Mouse (Mus musculus): ENCODE data around the gene Cntn1. TPM values are rescaled to one million over a fixed set of nuclear protein-coding genes. Genes with fewer than 3 reads are reported as not detected.
"Not testable (repeated sequence)": the region's sequence is repeated elsewhere in the genome, so short reads cannot be mapped to it uniquely, and the experiment has no call there.

The Cntn1 gene
- polyA plus RNA-seq, 1 experiment from 2014 or later = 1.8 TPM

DNA sequence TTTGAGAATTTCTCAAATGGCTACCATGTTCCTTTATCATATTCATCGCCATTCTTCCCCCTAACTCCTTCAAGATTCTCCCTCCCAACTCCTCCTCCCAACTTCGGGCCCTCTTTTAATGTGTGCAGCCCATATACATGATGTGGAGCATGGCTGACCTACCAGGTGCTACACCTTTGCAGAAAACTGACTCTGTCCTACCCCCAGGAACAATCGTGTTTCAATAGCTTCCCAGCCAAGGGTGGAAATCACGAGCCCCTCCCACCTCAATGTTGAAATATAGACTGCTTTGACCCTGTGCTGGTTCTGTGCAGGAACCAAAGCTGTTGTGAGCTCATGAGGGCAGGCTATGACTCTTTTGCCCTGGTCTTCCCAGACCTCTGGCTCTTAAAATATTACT, 236.7 kb downstream of the Cntn1 start:
- WGBS = 80% methylated on average over 4 of the region's 4 CpGs
- no peak for ATAC-seq (ENCODE audit: low FRiP score, low read depth)
- Histone ChIP-seq H3K9me3 (no peaks in the 10 kb centered on the region), H3K4me1 (peaks cover under 1% of the 10 kb centered on the region; the same call in 1 of the 2 replicates), H3K9ac (no peak overlapping the region), H3K4me3 (no peak overlapping the region), H3K27ac (no peak overlapping the region), H3K4me2 (replicated peaks) (no peak overlapping the region), H3K36me3 (no peaks in the 10 kb centered on the region), H3K27me3 (no peaks in the 10 kb centered on the region)

DNA sequence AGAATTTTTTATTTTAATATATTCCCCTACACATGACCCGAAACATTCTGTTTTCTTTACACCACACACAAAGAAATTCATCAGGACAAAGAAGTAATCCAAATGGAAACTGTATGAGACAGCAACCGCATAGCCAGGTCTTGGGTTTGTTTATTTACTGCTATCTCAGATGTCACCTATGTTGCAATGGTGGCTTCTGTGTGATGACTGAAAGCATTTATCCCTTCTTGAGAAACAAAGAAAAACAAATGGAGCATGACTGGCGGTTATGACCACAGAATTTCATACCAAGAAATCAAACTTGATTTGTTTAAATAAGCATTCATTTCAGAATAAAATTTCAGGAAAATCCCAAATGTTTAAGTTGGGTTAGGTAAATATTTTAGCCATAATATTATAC, 245.5 kb downstream of the Cntn1 start:
- H3K9ac ChIP-seq = no peak overlapping the region
- H3K27me3 ChIP-seq = peaks cover 9% of the 10 kb centered on the region; the same call in 1 of the 2 replicates
- H3K4me2 ChIP-seq (replicated peaks) = no peak overlapping the region
- no peak for ATAC-seq (ENCODE audit: low FRiP score, low read depth)
- H3K36me3 ChIP-seq = no peaks in the 10 kb centered on the region
- peaks cover 9% of the 10 kb centered on the region for H3K4me1 ChIP-seq
- H3K27ac ChIP-seq = no peak overlapping the region
- WGBS = 88% methylated on average over 3 of the region's 3 CpGs
- no peaks in the 10 kb centered on the region for H3K9me3 ChIP-seq
- H3K4me3 ChIP-seq = no peak overlapping the region

DNA sequence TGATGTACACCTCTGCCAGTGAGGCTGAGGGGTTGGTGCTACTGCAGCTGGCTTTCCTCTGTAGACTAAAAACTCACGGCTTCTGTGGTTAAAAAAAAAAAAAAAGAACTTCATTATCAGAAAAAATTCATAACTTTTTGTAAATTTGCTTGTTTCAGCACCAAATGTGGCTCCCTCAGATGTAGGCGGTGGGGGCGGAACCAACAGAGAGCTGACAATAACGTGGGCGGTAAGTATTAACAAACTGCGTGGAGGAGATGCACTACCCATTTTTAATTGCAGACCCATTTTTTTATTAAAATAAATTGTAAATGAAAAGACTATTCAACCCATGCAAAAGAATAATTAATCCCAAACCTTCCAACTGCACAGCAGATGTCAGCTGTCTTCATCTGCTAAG, 251.8 kb downstream of the Cntn1 start:
- no peak for ATAC-seq (ENCODE audit: low FRiP score, low read depth)
- 77% methylated on average over 6 of the region's 6 CpGs for WGBS

DNA sequence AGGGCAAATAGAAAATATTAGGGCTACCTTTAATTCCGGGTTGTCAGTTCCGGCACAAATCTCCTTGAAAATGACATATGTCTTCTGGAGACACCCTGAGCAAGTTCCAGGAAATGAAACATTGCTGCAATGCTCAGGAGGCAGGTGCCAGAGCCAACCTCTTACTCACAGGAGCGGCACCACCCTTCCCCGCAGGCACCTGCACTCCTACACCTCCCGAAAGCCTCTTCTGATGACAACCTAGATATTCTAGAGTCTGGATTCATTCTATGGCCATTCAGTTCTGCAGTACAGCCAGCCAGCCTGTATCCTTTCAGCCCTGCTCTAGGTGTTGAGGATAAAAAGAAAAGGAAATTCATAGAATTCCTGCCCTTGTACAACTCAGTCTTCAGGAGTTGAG, 253.3 kb downstream of the Cntn1 start:
- Histone ChIP-seq H3K36me3 (no peaks in the 10 kb centered on the region), H3K9me3 (no peaks in the 10 kb centered on the region), H3K4me3 (no peak overlapping the region), H3K4me2 (replicated peaks) (no peak overlapping the region), H3K27ac (no peak overlapping the region), H3K4me1 (peaks cover 10% of the 10 kb centered on the region), H3K9ac (no peak overlapping the region), H3K27me3 (peaks cover 20% of the 10 kb centered on the region)
- no peak for ATAC-seq (ENCODE audit: low FRiP score, low read depth)
- 75% methylated on average over 5 of the region's 5 CpGs for WGBS

More for the DNA sequence above, 251.8 kb downstream of the Cntn1 start:
- Histone ChIP-seq H3K9me3 (no peaks in the 10 kb centered on the region), H3K4me2 (replicated peaks) (no peak overlapping the region), H3K27ac (no peak overlapping the region), H3K27me3 (peaks cover 23% of the 10 kb centered on the region), H3K4me1 (peaks cover 10% of the 10 kb centered on the region), H3K9ac (no peak overlapping the region), H3K4me3 (no peak overlapping the region), H3K36me3 (no peaks in the 10 kb centered on the region)

DNA sequence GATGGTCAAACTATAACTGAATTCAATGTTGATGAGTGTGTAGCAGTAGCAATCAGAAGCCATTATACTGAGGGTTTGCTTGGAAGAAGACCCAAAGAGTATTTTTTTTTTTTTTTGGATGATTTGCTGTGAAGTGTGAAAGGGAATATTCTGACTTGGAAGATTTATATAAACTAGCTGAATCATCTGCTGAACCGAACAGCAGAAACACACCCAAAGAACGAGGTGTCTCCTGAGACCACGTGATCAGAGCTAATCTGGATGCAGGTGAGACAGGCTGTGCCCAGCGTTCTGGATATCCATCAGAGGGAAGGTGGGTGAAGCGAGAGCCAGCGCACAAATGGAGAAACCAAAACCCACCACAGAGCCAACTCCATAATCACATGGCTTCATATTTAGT, 271.0 kb downstream of the Cntn1 start:
- WGBS = 89% methylated on average over 6 of the region's 6 CpGs
- Histone ChIP-seq H3K27ac (no peak overlapping the region), H3K36me3 (no peaks in the 10 kb centered on the region), H3K4me1 (peaks cover 4% of the 10 kb centered on the region; the same call in 1 of the 2 replicates), H3K9me3 (no peaks in the 10 kb centered on the region), H3K9ac (no peak overlapping the region), H3K4me2 (replicated peaks) (no peak overlapping the region), H3K27me3 (no peaks in the 10 kb centered on the region), H3K4me3 (no peak overlapping the region)
- no peak for ATAC-seq (ENCODE audit: low FRiP score, low read depth)

DNA sequence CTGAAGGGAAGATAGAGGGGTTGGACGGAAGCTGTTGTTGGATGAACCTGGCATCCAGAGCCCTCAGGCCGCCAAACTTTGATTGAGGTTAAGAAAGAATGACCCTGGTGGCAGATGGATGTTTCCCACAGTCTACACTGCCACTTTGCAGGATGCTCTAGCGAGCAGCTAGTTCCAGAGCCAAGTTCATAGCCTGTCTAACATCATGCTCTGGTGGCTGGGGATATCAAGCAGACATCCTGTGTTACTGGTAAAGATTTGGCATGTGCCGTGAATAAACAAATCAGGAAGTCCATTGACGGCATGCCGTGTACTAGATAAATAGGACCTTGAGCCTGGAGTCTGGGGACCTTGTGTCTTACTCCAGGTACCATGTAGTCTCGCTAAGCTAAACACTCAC, 276.1 kb downstream of the Cntn1 start:
- H3K9me3 ChIP-seq = no peaks in the 10 kb centered on the region
- no peak overlapping the region for H3K4me3 ChIP-seq
- H3K9ac ChIP-seq = no peak overlapping the region
- H3K27ac ChIP-seq = no peak overlapping the region
- no peaks in the 10 kb centered on the region for H3K4me1 ChIP-seq
- 77% methylated on average over 7 of the region's 7 CpGs for WGBS
- H3K4me2 ChIP-seq (replicated peaks) = no peak overlapping the region
- ATAC-seq (ENCODE audit: low FRiP score, low read depth) = no peak
- H3K27me3 ChIP-seq = no peaks in the 10 kb centered on the region
- H3K36me3 ChIP-seq = no peaks in the 10 kb centered on the region

DNA sequence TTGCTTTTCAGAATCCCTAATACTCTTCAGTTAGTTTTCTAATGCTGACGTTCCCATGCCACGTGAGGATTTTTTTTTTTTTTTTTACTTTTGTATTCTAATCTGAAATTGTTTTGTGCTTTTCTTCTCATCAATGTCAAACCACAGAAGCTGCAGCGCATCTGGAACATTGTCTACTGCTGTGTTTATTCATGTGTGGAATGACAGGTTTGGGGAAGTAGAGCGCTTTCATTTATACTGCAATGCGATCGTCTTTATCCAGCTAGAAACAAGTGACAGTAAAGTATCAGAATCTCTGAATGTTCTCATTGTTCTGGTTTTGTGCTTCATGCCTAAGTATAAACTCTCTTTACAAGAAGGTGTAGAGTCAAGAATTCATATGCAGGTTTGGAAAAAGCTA, 289.3 kb downstream of the Cntn1 start:
- Histone ChIP-seq H3K36me3 (no peaks in the 10 kb centered on the region), H3K4me2 (replicated peaks) (no peak overlapping the region), H3K4me3 (no peak overlapping the region), H3K27me3 (no peaks in the 10 kb centered on the region), H3K4me1 (no peaks in the 10 kb centered on the region), H3K9ac (no peak overlapping the region), H3K9me3 (no peaks in the 10 kb centered on the region), H3K27ac (no peak overlapping the region)
- 92% methylated on average over 6 of the region's 6 CpGs for WGBS
- no peak for ATAC-seq (ENCODE audit: low FRiP score, low read depth)

DNA sequence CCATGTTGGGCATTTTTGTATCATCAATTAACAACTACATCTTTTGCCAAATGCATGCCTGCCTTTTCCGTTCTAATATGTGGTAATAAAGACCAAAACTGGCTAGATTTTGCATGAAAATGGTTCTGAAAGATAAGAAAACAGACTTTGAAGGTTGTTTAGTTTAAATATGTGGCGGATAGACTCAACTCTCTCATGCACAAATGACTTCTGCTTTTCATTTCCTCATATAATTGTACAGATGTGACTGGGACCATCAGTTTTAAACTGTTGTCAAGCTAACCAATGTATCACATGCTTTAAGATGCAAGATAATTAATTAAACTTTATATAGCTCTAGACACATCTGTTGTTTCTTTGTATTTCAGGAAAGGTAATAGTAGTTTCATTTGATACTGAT, 290.5 kb downstream of the Cntn1 start:
- H3K36me3 ChIP-seq = no peaks in the 10 kb centered on the region
- no peak overlapping the region for H3K4me3 ChIP-seq
- H3K4me1 ChIP-seq = no peaks in the 10 kb centered on the region
- no peaks in the 10 kb centered on the region for H3K27me3 ChIP-seq
- no peak for ATAC-seq (ENCODE audit: low FRiP score, low read depth)
- no peak overlapping the region for H3K4me2 ChIP-seq (replicated peaks)
- WGBS = 81% methylated on average over 2 of the region's 2 CpGs
- H3K9me3 ChIP-seq = no peaks in the 10 kb centered on the region
- no peak overlapping the region for H3K9ac ChIP-seq
- H3K27ac ChIP-seq = no peak overlapping the region

DNA sequence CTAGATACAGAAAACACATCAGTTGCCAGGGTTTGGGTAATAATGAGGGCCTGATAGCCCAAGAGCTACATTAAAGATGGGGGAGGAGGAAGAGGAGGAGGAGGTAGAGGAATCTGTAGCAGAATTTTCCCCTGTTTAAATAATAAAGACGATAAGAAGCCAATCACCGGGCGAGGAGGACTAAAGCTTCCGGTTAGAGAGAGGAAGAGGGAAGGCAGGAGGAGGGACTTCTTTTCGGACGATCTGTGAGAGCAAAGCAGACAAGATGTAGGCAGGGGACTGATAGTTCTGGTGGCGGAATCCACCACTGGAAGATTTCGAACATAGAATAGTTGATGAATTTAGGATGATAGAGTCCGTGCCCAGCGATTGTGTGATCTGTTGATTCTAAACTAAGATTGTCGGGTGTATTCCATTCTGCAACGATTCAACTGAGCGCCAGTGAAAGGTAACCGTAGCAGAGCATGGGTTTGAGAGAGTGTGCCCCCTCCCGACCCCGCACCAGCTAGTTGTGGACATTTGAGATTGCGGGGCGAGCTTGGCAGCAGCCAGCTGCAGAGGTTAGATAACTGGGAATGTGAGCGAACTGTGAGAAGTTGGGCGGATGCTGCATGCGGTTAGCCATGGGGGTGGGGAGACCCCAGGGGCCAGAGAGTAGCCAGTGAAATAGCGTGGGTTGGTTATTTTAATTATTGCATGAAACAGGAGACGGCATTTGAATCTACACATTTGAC, 293.3 kb downstream of the Cntn1 start:
- Histone ChIP-seq H3K4me2 (replicated peaks) (no peak overlapping the region), H3K36me3 (no peaks in the 10 kb centered on the region), H3K9ac (no peak overlapping the region), H3K9me3 (no peaks in the 10 kb centered on the region), H3K4me3 (no peak overlapping the region), H3K27me3 (no peaks in the 10 kb centered on the region), H3K27ac (no peak overlapping the region), H3K4me1 (no peaks in the 10 kb centered on the region)
- WGBS = 78% methylated on average over 23 of the region's 23 CpGs
- ATAC-seq (ENCODE audit: low FRiP score, low read depth) = no peak

DNA sequence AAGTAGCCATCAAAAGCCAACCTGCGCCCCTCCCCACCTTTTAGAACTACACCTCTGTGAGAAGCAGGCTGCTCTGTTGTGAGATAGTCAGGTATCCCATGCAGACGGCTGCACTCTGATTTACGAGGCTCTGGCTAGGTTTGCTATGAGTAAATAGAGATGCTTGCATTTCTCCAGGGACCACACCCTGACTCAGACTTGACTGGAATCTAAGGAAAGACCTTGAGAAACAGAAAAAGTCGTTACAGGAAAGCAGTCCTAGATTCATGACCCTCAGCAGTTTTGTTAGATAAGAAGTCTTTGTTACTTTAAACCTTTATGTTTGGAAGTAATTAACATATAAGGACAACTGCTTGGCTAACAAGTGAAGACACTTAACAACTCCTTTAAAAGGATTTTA, 296.5 kb downstream of the Cntn1 start:
- H3K4me1 ChIP-seq = no peaks in the 10 kb centered on the region
- no peaks in the 10 kb centered on the region for H3K9me3 ChIP-seq
- ATAC-seq (ENCODE audit: low FRiP score, low read depth) = no peak
- H3K27ac ChIP-seq = no peak overlapping the region
- H3K36me3 ChIP-seq = no peaks in the 10 kb centered on the region
- H3K4me3 ChIP-seq = no peak overlapping the region
- 38% methylated on average over 4 of the region's 4 CpGs for WGBS
- H3K4me2 ChIP-seq (replicated peaks) = no peak overlapping the region
- H3K27me3 ChIP-seq = no peaks in the 10 kb centered on the region
- no peak overlapping the region for H3K9ac ChIP-seq

DNA sequence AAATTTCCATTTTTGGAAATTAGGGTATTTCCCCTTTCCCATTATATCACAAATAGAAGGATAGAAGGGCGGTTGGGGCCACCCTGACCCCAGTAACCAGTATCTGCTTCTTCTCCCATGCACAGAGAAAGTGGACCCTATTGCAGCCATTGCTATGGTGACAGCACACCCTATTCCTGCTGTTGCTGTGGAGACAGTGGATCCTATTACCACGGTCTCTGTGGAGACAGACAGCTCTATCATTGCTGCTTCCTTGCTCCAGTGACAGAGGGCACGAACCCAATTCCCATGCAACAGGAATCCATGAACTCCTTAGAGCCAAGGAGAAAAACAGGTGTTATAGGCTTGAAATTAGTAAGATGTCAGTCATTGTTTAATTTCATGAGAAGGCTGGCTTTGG, 296.9 kb downstream of the Cntn1 start:
- Histone ChIP-seq H3K27me3 (no peaks in the 10 kb centered on the region), H3K36me3 (no peaks in the 10 kb centered on the region), H3K9me3 (no peaks in the 10 kb centered on the region), H3K27ac (no peak overlapping the region), H3K4me1 (no peaks in the 10 kb centered on the region), H3K9ac (no peak overlapping the region), H3K4me3 (no peak overlapping the region), H3K4me2 (replicated peaks) (no peak overlapping the region)
- 31% methylated on average over 3 of the region's 3 CpGs for WGBS
- no peak for ATAC-seq (ENCODE audit: low FRiP score, low read depth)

DNA sequence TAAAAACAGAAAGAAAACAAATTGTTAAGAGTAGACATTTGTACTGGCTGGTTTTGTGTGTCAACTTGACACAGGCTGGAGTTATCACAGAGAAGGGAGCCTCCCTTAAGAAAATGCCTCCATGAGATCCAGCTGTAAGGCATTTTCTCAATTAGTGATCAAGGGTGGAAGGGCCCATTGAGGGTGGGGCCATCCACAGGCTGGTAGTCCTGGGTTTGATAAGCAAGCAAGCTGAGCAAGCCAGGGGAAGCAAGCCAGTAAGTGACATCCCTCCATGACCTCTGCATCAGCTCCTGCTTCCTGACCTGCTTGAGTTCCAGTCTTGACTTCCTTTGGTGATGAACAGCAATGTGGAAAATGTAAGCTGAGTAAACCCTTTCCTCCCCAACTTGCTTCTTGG, 297.5 kb downstream of the Cntn1 start:
- H3K4me2 ChIP-seq (replicated peaks); H3K4me3 ChIP-seq; ATAC-seq (ENCODE audit: low FRiP score, low read depth); H3K4me1 ChIP-seq; H3K9ac ChIP-seq; H3K27me3 ChIP-seq; H3K36me3 ChIP-seq; H3K9me3 ChIP-seq; H3K27ac ChIP-seq: not testable (repeated sequence)

DNA sequence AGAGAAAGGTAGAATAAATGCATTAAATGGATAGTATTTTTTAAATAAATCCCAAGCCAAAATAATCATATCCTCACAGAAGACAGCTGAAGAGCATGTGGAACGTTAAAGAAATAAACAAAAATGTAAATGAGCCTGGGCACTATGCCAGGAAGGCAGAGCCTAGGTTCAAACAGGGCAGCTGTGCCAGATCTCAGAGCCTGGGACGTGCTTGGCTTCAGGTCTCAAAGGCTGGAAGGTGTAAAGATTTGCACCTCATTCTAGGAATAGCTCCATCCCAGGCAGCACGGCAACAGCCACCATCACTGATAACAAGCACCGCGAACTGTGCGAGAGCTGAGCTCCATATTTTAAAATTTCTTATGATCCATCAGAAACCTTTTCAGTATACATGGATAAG, 313.2 kb downstream of the Cntn1 start:
- ATAC-seq (ENCODE audit: low FRiP score, low read depth) = no peak
- H3K36me3 ChIP-seq = no peaks in the 10 kb centered on the region
- H3K27ac ChIP-seq = no peak overlapping the region
- H3K27me3 ChIP-seq = 0 out of 2 replicates have a peak, but pooled peaks cover 3% of the 10 kb centered on the region
- H3K4me2 ChIP-seq (replicated peaks) = no peak overlapping the region
- WGBS = 27% methylated on average over 6 of the region's 6 CpGs
- no peaks in the 10 kb centered on the region for H3K9me3 ChIP-seq
- H3K9ac ChIP-seq = no peak overlapping the region
- 0 out of 2 replicates have a peak, but pooled peaks cover 2% of the 10 kb centered on the region for H3K4me1 ChIP-seq
- H3K4me3 ChIP-seq = no peak overlapping the region
